Mouse (Mus musculus) MEL (cell line): ENCODE results near the gene Slc25a11. TPM values are rescaled to one million over a fixed set of nuclear protein-coding genes. Genes with fewer than 3 reads are reported as not detected.

Experiments used
- DNase-seq: peaks from one replicate; pipeline ENCODE4 v3.0.0; 2011; ENCODE audit warnings: low read depth, low spot score
- H3K27ac ChIP-seq: 2 replicates; pipeline ENCODE4 v1.5.1; 2012; ENCODE audit warnings: low read depth, mild to moderate bottlenecking, control low read depth, low read length, moderate library complexity; ENCODE audit not compliant: control insufficient read depth
- H3K27me3 ChIP-seq, 2 experiments: fragments of 150-350 bp in 1 of 2; sonication (generic) in 1 of 2; 2 replicates each; pipeline ENCODE4 v1.6.1; 2012; ENCODE audit warnings: low read length in 2 of 2, mild to moderate bottlenecking in 2 of 2, improper control_type of control experiment in 1 of 2, moderate library complexity in 1 of 2; ENCODE audit not compliant: insufficient read depth in 2 of 2, control insufficient read depth in 1 of 2
- H3K36me3 ChIP-seq, 2 experiments: 2 replicates each; pipeline ENCODE4 v1.6.1; 2012 to 2014; ENCODE audit warnings: low read length in 2 of 2, improper control_type of control experiment in 1 of 2, inconsistent platforms in 1 of 2, mild to moderate bottlenecking in 1 of 2; ENCODE audit not compliant: insufficient read depth in 2 of 2, control insufficient read depth in 1 of 2
- H3K4me1 ChIP-seq, 2 experiments: fragments of 150-350 bp in 1 of 2; sonication (generic) in 1 of 2; 2 replicates each; pipeline ENCODE4 v1.6.1; 2012; ENCODE audit warnings: low read length in 2 of 2, improper control_type of control experiment in 1 of 2, mild to moderate bottlenecking in 1 of 2; ENCODE audit not compliant: insufficient read depth in 2 of 2, control insufficient read depth in 1 of 2
- H3K4me3 ChIP-seq, 2 experiments: fragments of 150-350 bp in 1 of 2; sonication (generic) in 1 of 2; 2 replicates each; pipeline ENCODE4 v1.5.1; 2012; ENCODE audit warnings: low read depth in 2 of 2, low read length in 2 of 2, mild to moderate bottlenecking in 2 of 2, moderate library complexity in 2 of 2, control low read depth in 1 of 2, improper control_type of control experiment in 1 of 2; ENCODE audit not compliant: control insufficient read depth in 1 of 2, insufficient read depth in 1 of 2
- H3K79me2 ChIP-seq: 2 replicates; pipeline ENCODE4 v1.6.1; 2012; ENCODE audit warnings: mild to moderate bottlenecking, low read length, moderate library complexity; ENCODE audit not compliant: control insufficient read depth, poor library complexity, insufficient read depth
- H3K9ac ChIP-seq: 2 replicates; pipeline ENCODE4 v1.6.1; 2012; ENCODE audit warnings: low read depth, mild to moderate bottlenecking, control low read depth, low read length, moderate library complexity; ENCODE audit not compliant: control insufficient read depth, poor library complexity, severe bottlenecking
- H3K9me3 ChIP-seq: fragments of 150-350 bp; sonication (generic); replicated peaks from 2 replicates; pipeline ENCODE4 v1.6.1; 2012; ENCODE audit warnings: mild to moderate bottlenecking, low read length, improper control_type of control experiment, moderate library complexity; ENCODE audit not compliant: insufficient read depth
- CHD1 ChIP-seq: IDR thresholded peaks from 2 replicates; pipeline ENCODE4 v1.6.1; 2012; ENCODE audit warnings: low read depth, mild to moderate bottlenecking, inconsistent platforms, low read length, improper control_type of control experiment
- CTCF ChIP-seq, 3 experiments: IDR thresholded peaks in 2 of 3; conservative IDR thresholded peaks in 1 of 3; 2 replicates each; pipeline ENCODE4 v1.5.1; 2011 to 2012; ENCODE audit warnings: low read length in 3 of 3, low read depth in 2 of 3, mild to moderate bottlenecking in 2 of 3, improper control_type of control experiment in 1 of 3, inconsistent platforms in 1 of 3, mixed read lengths in 1 of 3, moderate library complexity in 1 of 3; ENCODE audit not compliant: control insufficient read depth in 1 of 3, insufficient read depth in 1 of 3, poor library complexity in 1 of 3, severe bottlenecking in 1 of 3
- ELF1 ChIP-seq: IDR thresholded peaks from 2 replicates; pipeline ENCODE4 v1.6.1; 2014; ENCODE audit warnings: low read depth, mild to moderate bottlenecking, inconsistent platforms, low read length, improper control_type of control experiment, moderate library complexity
- EP300 ChIP-seq, 2 experiments: IDR thresholded peaks; 2 replicates each; pipeline ENCODE4 v1.6.1; 2011; ENCODE audit warnings: improper control_type of control experiment in 2 of 2, low read length in 2 of 2, low read depth in 1 of 2, mild to moderate bottlenecking in 1 of 2
- ETS1 ChIP-seq: IDR thresholded peaks from 2 replicates; pipeline ENCODE4 v1.6.1; 2012; ENCODE audit warnings: low read depth, mild to moderate bottlenecking, inconsistent platforms, low read length, improper control_type of control experiment, moderate library complexity
- GATA1 ChIP-seq: IDR thresholded peaks from 2 replicates; pipeline ENCODE4 v1.6.1; 2011; ENCODE audit warnings: low read depth, low read length, improper control_type of control experiment
- HCFC1 ChIP-seq: IDR thresholded peaks from 2 replicates; pipeline ENCODE4 v1.6.1; 2012; ENCODE audit warnings: low read depth, mild to moderate bottlenecking, inconsistent platforms, low read length, improper control_type of control experiment, moderate library complexity
- MXI1 ChIP-seq: IDR thresholded peaks from 2 replicates; pipeline ENCODE4 v1.6.1; 2011; ENCODE audit warnings: mild to moderate bottlenecking, low read depth, low read length, improper control_type of control experiment
- MYB ChIP-seq: IDR thresholded peaks from 2 replicates; pipeline ENCODE4 v1.6.1; 2011; ENCODE audit warnings: mild to moderate bottlenecking, low read depth, low read length, improper control_type of control experiment
- NELFE ChIP-seq: IDR thresholded peaks from 2 replicates; pipeline ENCODE4 v1.6.1; 2011; ENCODE audit warnings: low read depth, low read length, improper control_type of control experiment
- POLR2AphosphoS2 ChIP-seq: IDR thresholded peaks from 2 replicates; pipeline ENCODE4 v1.6.1; 2011; ENCODE audit warnings: low read length, improper control_type of control experiment
- RCOR1 ChIP-seq: IDR thresholded peaks from 2 replicates; pipeline ENCODE4 v1.6.1; 2012; ENCODE audit warnings: low read depth, mild to moderate bottlenecking, inconsistent platforms, low read length, improper control_type of control experiment
- SMC3 ChIP-seq: IDR thresholded peaks from 2 replicates; pipeline ENCODE4 v1.6.1; 2011; ENCODE audit warnings: low read depth, low read length, improper control_type of control experiment
- TAL1 ChIP-seq: IDR thresholded peaks from 2 replicates; pipeline ENCODE4 v1.6.1; 2012; ENCODE audit warnings: mild to moderate bottlenecking, inconsistent platforms, low read length, moderate library complexity, mixed read lengths
- TBP ChIP-seq: IDR thresholded peaks from 2 replicates; pipeline ENCODE4 v1.8.0; 2011; ENCODE audit warnings: low read depth, low read length, improper control_type of control experiment
- UBTF ChIP-seq: IDR thresholded peaks from 2 replicates; pipeline ENCODE4 v1.6.1; 2012; ENCODE audit warnings: low read depth, mild to moderate bottlenecking, inconsistent platforms, low read length, improper control_type of control experiment, moderate library complexity, borderline replicate concordance; ENCODE audit not compliant: insufficient read depth
- USF1 ChIP-seq: IDR thresholded peaks from 2 replicates; pipeline ENCODE4 v1.6.1; 2014; ENCODE audit warnings: low read depth, mild to moderate bottlenecking, inconsistent platforms, low read length, improper control_type of control experiment, moderate library complexity
- USF2 ChIP-seq, 2 experiments: IDR thresholded peaks; 2 replicates each; pipeline ENCODE4 v1.6.1; 2011 to 2012; ENCODE audit warnings: improper control_type of control experiment in 2 of 2, low read length in 2 of 2, borderline replicate concordance in 1 of 2, inconsistent platforms in 1 of 2, low read depth in 1 of 2, mild to moderate bottlenecking in 1 of 2; ENCODE audit not compliant: insufficient read depth in 1 of 2
- ZC3H11A ChIP-seq: IDR thresholded peaks from 2 replicates; pipeline ENCODE4 v1.6.1; 2012; ENCODE audit warnings: low read depth, mild to moderate bottlenecking, inconsistent platforms, low read length, improper control_type of control experiment
- ZKSCAN1 ChIP-seq: IDR thresholded peaks from 2 replicates; pipeline ENCODE4 v1.6.1; 2012; ENCODE audit warnings: low read depth, mild to moderate bottlenecking, inconsistent platforms, low read length, improper control_type of control experiment, moderate library complexity
- ZMIZ1 ChIP-seq: IDR thresholded peaks from 2 replicates; pipeline ENCODE4 v1.6.1; 2012; ENCODE audit warnings: low read depth, mild to moderate bottlenecking, inconsistent platforms, low read length, improper control_type of control experiment, moderate library complexity
- ZNF384 ChIP-seq: IDR thresholded peaks from 2 replicates; pipeline ENCODE4 v1.6.1; 2012; ENCODE audit warnings: low read depth, mild to moderate bottlenecking, inconsistent platforms, low read length, improper control_type of control experiment
- polyA plus RNA-seq, 2 experiments: library from polyadenylated mRNA; stranded (reverse) in 1 of 2; unstranded in 1 of 2; fragments of >175 nt in 1 of 2; fragments of >200 nt in 1 of 2; gene quantifications; 2 replicates each; pipeline versions ENCODE4 v1.2.1 to v1.2.4; 2012; ENCODE audit warnings: low replicate concordance in 2 of 2, low read depth in 1 of 2; ENCODE audit not compliant: insufficient read length in 2 of 2, insufficient read depth in 1 of 2, missing spikeins in 1 of 2
- total RNA-seq: library from RNA; depleted of rRNA; stranded (reverse); fragments of 300-350 nt; gene quantifications from 2 replicates; pipeline ENCODE4 v1.2.3, GENCODE M21; 2012

The Slc25a11 gene
- total and polyA plus RNA-seq, 3 experiments, result 96.3 to 145 (median 114) TPM

DNA sequence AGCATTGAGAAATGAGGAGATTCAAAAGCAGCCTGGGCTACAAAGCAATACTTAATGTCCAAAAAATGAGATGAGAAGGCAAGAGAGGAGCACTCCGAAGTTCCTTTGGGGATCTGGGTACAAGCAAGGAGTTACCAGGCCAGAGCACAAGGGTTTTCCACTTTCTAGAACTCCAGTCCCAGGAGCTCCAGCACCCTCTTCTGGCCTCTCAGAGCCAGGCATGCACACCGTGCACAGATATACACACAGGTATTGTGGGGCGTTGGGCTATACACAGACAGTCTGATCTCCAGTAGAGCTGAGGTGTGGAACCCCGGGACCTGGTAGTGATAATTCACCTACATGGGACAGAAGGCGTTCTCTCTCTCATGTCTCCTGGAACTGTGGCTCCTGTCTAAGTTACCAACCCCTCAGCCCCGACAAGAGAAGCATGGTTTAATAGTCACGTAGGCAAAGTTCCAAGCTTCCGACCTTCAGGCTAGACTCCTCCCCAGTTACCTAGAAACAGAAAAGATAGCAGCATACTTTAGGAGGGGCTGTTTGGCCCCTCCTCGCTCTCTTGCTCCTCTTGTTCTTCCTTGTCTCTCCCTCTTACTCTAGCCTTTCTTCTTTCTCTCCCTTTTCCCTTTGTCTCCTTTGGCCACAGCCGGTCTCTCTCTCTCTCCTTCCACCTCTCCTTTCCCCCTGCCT is 24.1 kb downstream of the Slc25a11 start (continued):
- TF ChIP-seq GATA1 (peak; percentile 53), HCFC1 (no peak), ELF1 (no peak)
- TF ChIP-seq, all 39 proteins: peak for 11

DNA sequence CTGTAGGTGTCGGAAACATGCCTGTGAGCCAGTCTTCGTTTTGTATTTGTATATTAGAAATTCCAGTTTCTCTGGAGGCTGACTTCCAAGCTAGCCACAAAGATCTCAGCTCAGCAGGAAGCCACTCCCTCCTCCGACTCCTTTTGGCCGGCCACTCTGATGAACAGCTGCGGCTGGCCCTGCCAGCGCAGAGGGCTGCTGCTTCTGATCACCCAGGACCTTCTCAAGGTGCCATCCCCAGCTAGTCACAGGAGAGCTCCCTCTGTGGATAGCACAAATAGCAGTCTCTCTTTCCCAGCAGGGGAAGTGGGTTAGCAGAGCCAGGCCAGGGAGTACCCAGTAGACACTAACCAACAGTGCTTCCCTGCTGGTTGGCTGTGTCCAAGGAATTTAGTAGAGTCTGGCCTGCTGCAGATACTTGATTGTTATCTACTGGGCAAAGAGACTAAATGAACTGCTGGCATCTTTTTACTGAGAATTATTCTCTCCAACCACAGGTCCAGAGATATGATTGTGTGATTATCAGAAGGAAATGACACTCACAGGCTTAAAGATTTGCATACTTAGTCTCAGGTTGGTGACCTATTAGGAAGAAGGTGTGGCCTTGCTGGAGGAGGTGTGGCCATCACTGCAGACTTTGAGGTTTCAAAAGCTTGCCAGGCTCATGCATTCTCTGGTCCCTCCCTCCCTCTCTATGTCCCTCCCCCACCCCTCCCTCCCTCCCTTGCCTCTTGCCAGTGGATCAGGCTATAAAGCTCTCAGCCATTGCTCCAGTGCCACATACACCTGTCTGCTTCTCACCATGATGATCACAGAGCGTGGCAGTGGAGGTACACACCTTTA is 25.1 kb downstream of the Slc25a11 start:
- no peak for TF ChIP-seq TBP
- no peak for TF ChIP-seq USF2 (IDR thresholded peaks at IDR 0.05; ENCODE audit: borderline replicate concordance in 1 of 2, insufficient read depth in 1 of 2, low read depth in 1 of 2, low read length in 2 of 2)
- TF ChIP-seq SMC3, result peak; percentile 23; the same call in 1 of the 2 replicates
- 0 out of 2 replicates have a peak, but pooled peaks have one; percentile 37 for TF ChIP-seq HCFC1
- TF ChIP-seq ETS1, result peak; percentile 59
- no peak for TF ChIP-seq POLR2AphosphoS2
- TF ChIP-seq TAL1, result no peak
- no peak for TF ChIP-seq MYB
- TF ChIP-seq GATA1, result peak; percentile 85
- TF ChIP-seq USF1, result no peak
- no peak for TF ChIP-seq ZMIZ1
- TF ChIP-seq RCOR1, result peak; percentile 41; the same call in 1 of the 2 replicates
- no peak for TF ChIP-seq CHD1
- peak; percentile 12; the same call in 1 of the 2 replicates for TF ChIP-seq ZC3H11A
- TF ChIP-seq UBTF, result no peak
- TF ChIP-seq MXI1, result no peak
- TF ChIP-seq NELFE, result no peak
- TF ChIP-seq CTCF (IDR thresholded peaks at IDR 0.05 in 2 of 3, conservative IDR thresholded peaks at IDR 0.05 in 1 of 3; ENCODE audit: control insufficient read depth in 1 of 3, insufficient read depth in 1 of 3, low read depth in 2 of 3, low read length in 3 of 3, poor library complexity in 1 of 3, severe bottlenecking in 1 of 3), result peak in 1 of 3 experiments; percentile 22; a peak in 1 of 6 replicates
- 0 out of 2 replicates have a peak, but pooled peaks have one; percentile 29 for TF ChIP-seq ZKSCAN1
- TF ChIP-seq ELF1, result peak; percentile 36; the same call in 1 of the 2 replicates
- no peak for TF ChIP-seq ZNF384
- peak; percentile 5 to 25; a peak in 2 of 4 replicates for TF ChIP-seq EP300 (IDR thresholded peaks at IDR 0.05; ENCODE audit: low read depth in 1 of 2, low read length in 2 of 2)
- Histone ChIP-seq H3K36me3 (peaks cover 0 to 12% of the 10 kb centered on the region in 2 experiments; a peak in 2 of 4 replicates), H3K4me1 (peaks cover 5 to 12% of the 10 kb centered on the region in 2 experiments), H3K27me3 (no peaks in the 10 kb centered on the region), H3K9me3 (no peaks in the 10 kb centered on the region), H3K4me3 (no peak overlapping the region), H3K9ac (no peak overlapping the region), H3K27ac (peak overlapping the region; percentile 55), H3K79me2 (no peaks in the 10 kb centered on the region)
- DNase-seq, result peak; percentile 95
